Mouse (Mus musculus): Measurements from ENCODE around the gene Pfn3. TPM values are rescaled to one million over a fixed set of nuclear protein-coding genes. Genes with fewer than 3 reads are reported as not detected.

The Pfn3 gene
- total RNA-seq, 2 experiments from 2014 or later: not detected

DNA sequence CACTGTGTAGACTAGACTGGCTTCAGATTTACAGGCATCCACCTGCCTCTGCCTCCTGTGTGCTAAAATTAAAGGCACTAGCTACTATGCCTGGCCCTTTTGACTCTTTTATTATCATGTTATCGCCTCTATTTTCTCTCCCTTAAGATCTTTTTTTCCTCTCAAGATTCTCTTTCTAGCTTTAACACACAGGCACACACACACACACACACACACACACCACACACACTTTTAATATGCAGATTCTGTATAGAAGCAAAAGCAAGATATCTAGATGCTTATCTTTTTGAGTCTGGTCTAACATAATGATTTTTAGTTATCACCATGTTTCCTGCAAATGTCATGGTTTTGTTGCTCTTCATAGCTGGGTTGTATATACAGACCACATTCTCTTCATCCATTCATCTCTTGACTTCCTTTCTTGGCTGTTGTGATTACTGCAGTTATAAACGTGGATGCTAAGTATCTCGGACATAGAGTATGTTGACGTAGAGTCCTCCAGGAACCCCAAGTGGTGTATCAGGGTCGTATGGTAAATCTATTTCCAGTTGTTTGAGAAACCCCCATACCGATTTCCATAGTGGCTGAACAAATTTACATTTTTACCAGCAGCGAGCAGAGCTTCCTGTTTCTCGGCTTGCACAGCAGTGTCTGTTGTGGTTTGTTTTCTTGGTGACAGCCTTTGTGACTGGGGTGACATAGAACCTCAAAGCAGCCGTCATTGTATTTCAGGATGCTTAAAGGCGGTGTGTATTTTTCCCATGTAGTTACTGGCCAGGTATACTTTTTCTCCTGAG, 17.1 kb upstream of the Pfn3 start:
- DNase-seq (ENCODE audit: low spot score in 2 of 2): no peak

DNA sequence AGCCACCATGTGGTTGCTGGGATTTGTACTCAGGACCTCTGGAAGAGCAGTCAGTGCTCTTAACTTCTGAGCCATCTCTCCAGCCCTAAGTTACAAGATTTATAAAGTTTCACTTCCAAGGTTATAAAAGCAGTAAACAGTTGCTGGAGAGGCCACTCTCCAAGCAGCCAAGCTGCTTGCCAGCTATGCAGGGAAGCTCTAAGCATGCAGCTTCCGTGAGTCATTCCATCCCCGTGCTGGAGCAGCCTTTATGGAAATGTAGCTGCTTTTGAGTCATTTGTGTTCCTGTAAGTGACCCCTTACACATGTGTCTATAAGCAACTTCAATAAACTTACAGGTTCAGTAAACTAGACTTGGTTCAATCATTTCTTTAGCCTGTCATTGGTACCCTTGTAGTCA, 15.5 kb upstream of the Pfn3 start:
- DNase-seq (ENCODE audit: low spot score in 2 of 2): no peak

DNA sequence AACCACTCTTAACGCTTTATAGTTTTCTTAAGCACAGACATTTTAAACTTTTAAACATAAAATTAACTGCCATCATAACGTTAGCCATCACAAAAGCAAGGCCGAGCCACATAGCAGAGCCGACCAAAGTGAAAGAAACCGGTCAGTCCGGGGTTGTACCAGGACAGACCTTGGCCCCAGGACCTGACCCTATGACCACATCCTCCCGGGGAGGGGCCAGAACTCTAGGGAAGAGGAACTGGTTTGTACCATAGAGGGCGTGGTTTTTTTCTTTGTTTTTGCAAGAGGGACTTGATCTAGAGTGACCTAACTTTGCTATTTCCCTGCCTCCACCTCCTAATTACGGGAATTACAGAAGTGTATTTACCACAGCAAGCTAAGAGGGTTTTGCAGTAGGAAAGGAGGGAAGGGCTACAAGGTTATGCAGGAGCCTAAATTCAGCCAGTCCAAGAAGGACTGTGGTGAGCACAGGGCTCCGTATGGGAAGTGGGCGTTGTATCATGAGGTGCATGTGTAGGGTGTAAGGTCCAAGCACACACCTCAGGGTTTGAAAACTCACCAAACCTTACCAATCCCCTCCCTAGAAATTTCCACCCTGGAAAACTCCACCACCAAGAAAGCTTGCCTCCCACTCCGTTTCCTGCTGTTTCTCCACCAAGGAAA, 14.3 kb upstream of the Pfn3 start:
- DNase-seq (ENCODE audit: low spot score in 2 of 2): peak; percentile 45 to 55

DNA sequence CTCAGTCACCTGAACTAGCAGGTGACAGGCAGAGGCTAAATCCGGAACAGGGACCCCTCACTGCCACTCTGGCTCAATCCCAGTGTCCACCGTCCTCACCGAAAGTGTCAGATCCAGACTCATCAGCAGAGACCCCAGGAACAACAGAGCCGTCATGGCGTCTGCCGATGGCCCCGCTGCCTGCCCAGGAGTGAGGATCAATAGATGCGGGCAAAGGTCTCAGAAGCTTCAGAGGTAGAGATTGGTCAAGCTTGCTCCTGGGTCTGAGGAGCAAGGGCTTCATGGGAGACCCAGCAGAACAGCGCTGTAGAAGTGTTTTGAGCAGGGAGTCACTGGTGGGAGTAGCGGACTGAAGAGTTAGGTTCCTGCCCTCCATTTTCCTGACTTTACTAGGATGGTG, 11.6 kb upstream of the Pfn3 start, which contains the start of gene F12:
Gene F12, minus strand, starts transcription at position 181 of the 400 bp plus-strand sequence.
- DNase-seq (ENCODE audit: low spot score in 2 of 2): no peak

DNA sequence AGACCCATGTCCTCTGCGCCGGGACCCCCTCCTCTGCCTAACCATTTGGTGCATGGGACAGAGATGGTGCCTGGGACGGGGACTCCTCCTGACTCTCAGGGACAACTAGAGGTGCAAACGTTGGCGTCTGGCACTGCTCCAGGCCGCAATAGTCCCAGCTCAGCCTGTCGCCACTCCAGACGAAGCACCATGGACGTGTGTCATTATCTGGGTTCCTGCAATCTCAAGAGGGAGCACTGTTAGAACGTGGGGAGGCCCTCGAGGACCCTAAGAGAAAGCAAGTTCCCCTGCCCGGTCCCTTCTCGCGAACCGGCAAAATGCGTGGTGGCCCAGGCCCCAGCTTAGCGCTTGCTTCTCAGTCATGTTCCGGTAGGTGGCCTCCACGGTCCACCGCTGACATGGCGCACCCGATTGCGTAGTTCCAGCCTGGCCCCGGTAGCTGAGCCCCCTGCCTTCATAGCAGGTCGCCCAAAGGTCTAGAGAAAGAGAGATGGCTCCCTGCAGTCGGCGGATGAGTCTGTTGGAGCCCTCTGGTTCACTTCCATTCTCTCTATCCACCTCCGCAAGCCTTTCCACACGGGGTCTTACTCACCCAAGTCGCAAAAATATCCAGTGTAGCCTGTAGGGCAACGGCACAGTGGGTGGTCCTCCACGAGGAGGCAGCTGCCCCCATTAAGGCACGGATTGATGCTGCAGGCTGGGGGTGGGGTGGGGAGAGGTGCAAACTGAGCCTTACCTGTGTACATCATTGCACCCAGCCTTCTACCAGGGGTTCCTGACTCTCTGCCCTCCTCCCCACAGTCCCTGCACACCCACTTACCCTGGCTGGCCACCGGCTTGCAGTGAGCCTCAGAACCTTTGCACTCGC, 6.1 kb upstream of the Pfn3 start:
- peak; percentile 62 to 73 for DNase-seq (ENCODE audit: low spot score in 2 of 2)

DNA sequence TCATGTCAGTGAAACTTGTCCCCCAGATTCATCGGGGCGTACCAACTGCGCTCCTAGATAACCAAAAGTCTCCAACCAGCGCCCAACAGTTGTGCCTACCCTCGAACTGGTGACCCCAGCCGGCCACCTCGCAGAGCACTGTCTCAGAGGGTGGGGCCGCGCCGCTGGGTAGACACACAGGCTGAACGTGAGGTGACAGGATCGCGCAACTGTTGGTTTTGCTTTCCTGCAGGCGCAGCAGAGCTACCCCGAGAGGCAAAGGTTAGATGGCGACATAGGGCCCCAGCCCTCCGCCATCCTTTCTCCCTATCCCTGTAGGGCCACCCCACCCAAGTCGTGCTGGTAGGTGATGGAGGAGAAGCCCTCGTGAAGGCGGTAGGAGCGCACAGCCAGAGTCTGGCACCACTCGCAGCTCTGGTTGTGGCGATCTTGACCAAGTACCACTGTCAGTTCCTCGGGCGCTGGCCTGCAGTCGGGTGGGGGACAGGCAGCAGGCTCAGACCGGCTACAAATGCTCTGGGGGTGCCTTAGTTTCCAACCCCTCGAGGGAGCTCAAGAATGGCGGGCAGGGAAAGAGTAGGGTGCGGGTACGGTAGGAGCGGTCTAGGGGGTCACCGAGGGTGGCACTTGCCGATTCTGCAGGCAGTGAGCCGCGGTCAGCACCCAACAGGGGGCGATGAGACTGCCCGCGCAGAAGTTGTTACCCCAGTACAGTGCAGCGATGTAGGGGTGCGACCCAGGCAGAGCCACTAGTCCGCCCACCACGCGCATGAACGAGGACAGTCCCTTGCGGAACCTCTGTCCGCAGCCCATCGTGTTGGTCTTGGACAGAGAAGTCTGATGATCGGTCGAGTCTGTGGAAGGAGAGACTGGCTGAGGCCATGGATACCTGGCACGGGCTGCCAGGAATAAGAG, 5.2 kb upstream of the Pfn3 start:
- DNase-seq (ENCODE audit: low spot score in 2 of 2): no peak

DNA sequence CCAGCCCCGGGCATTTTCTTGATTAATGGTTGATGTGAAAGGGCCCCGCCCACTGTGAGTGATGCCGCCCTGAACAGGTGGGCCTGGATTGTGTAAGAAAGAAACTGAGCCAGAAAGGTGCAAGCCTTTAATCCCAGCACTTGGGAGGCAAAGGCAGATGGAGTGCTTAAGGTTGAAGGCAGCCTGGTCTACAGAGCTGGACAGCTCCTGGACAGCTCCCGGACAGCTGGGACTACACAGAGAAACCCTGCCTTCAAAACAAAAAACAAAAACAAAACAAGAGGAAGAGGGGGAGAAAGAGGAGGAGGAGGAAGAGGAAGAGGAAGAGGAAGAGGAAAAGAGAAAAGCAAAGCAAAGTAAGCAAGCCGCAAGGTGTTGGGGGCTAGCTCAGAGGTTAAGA, 4.1 kb upstream of the Pfn3 start:
- no peak for DNase-seq (ENCODE audit: low spot score in 2 of 2)

DNA sequence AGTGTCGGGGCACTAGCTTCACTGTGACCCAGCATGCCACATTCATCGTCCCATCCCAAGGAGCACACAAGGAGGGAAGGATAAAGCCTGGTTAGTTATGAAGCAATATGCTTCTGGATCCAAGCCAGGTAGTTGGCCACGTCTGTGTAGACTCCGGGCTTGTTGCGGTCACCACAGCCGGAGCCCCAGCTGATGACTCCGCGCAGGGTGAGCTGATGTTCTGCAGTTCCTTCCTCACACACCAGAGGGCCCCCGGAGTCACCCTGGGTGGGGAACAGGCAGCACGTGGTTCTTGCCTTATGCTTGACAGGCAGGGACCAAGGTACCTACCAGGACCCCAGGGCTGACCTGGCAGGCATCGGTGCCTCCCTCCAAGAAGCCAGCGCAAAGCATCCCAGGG, 3.0 kb upstream of the Pfn3 start:
- DNase-seq (ENCODE audit: low spot score in 2 of 2): peak; percentile 91 to 92

DNA sequence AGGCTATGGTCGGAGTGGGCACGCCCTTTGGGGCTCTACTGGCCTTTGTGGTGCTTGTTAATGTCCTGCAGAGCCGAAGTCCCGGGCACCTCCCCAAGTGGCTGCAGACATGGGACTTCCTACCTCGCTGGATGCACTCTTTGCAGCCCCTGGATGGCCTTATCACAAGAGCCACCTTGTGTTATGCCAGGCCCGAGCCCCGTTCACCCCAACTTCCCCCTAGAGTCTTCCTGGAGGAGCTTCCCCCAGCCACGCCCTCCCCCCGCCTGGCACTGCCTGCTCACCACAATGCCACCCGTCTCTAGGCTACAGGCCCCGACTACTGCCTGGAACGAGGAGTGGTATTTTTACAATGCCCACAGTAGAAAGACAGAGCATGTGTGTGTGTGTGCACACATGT, 1.7 kb downstream of the Pfn3 start:
- DNase-seq (ENCODE audit: low spot score in 2 of 2): no peak

DNA sequence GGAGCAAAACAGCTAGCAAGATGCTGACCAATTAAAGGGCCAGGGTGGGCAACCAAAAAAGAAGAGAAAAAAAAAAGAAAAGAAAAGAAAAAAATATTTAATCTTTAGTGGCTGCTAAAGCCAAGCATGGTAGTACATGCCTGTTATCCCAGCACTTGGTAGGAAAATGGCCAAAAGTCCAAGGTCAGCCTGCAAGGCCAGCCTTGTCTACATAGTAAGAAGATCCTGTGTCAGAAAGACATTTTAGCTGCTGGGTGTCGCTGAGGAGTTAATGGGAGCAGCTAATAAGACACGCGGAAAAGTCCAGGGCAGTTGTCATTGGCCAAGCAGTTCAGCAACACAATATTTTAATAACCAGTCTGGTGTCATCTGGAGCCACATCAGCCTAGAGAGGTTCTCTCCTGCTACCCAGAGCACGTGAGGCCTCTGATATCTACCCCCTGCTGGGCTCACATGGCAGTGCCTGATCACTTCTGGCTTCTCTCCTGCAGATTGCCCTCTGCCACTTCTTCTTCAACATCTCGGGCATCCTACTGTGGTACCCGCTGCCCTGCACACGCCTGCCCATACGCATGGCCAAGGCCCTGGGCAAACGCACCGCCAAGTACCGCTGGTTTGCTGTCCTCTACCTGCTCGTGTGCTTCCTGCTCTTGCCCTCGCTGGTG, 2.3 kb downstream of the Pfn3 start:
- DNase-seq (ENCODE audit: low spot score in 2 of 2): no peak

DNA sequence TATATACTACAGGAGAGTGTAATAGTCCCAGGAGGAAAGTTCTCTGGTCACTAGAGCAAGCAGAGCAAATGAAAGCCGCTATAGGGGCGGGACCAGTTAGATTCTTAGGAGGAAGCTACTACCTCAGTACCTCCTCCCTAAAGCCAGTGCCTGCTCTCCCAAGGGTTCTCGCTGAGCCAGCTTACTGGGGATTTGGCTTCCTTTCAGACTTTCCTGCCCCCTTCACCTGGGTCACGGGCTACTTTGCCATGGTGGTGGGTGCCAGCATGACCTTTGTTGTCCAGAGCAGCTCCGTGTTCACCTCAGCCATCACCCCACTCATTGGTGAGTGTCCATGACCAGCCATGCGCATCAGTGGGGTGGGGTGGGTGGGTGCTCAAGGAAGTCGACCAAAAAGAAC, 3.2 kb downstream of the Pfn3 start:
- no peak for DNase-seq (ENCODE audit: low spot score in 2 of 2)

DNA sequence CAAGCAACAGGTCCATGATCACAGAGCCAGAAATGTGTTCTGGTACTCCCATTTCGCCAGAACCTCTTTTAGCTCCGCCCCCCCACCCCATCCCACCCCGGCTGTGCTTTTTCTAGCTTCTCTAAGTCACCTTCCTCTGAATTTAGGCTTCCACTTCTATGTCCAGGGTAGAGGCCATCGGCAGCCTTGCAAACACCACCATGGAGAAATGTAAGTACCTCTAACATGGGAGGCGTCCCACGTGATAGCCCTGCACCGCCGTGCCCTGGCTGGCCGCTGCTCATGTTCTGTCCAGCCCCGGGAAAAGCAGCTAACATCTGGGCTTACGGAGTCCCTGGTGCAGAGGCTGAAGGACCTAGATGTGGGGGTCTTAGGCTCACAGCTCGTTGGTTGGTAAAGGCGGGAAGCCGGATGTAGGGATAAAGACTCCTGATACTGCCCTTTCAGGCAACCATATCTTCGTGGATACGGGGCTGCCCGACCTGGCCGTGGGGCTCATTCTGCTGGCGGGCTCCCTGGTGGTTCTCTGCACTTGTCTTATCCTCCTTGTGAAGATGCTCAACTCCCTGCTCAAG, 6.4 kb downstream of the Pfn3 start:
- no peak for DNase-seq (ENCODE audit: low spot score in 2 of 2)

DNA sequence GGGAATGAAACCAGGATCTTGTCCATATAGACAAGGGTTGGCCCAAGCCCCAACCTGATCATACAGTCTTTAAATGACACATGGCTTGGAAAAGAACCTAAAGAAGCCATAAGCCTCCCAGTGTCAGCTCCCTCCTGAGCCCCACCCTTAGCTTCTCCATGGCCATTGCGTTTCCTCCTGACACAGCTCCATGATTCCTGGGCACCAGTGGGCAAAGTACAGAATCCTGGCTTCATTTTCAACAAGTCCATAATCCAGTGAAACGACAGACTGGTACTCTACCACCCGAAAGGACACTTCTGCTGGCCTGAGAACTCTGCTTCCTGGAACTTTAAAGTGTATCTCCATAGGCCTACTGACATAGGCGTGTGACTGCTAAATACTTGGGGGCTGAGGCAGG, 7.7 kb downstream of the Pfn3 start:
- no peak for DNase-seq (ENCODE audit: low spot score in 2 of 2)

DNA sequence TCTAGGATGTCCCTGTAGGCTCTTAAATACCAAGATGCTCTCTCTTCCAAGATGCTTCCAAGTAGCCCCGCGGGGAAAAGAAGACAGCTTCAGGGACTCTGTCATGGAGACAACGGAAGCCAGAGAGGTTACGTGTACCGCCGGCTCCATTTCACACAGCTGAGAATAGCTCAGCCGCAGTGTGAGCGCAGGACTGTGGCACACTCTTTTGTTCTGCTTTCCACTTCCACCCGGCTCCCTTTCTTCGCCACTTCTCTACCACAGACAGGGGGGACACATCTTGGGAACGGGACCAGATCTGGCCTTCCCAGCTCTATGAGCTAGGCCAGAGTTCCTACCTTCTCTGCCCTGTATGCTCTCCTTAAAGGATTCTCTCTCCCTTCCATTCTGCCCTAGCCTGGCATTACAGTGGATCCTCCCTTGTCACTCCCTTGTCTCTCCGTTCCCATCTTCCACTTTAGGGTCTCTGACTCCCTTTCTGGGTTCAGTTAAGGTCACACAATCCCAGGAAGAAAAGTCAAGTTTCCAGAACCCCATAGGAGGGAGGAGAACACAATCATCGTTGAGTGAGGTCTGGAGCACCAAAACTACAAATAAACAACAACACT, 9.1 kb downstream of the Pfn3 start:
- no peak for DNase-seq (ENCODE audit: low spot score in 2 of 2)

DNA sequence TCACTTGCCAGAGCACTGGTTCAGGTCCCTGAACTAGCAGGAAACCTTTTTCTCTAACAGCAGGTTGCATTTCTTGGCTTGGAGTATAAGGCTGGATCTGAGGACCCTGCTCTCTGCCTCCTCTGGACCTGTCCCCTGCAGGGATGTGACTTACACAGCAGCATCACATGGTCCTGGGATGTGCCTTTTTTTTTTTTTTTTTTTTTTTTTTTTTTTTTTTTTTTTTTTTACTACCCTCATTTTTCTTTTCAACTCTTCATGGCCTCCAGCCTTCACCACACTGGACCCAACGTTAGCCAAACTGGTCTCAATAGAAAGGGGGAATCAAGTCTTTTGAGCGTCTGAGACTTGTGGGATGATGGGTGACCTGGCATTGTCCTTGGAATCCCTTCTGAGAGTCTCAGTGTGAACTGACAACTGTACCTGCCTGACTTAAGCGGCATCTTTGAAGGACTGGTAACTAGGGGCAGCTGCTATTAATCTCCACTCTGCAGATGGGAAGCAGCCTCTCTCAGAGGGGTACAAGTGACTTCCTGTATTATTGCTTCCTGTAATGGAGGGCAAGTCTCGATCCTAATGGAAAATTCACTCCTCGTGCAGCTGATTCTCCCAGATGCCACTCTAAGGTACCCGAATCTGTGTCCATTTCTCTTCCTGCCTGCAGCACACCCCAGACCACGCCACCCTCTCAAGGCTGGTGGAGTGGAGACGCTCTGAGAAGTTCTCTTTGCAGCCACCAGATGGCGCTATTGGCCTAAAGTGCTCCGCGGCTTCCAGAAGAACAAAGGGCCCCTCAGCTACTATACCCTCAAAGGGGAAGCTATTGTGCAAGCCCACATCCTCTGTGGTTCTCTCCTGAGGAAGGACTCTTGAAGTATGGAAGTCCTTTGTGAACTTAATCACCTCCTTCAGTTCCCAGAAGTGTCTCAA, 9.9 kb downstream of the Pfn3 start:
- peak; percentile 75 to 79 for DNase-seq (ENCODE audit: low spot score in 2 of 2)

DNA sequence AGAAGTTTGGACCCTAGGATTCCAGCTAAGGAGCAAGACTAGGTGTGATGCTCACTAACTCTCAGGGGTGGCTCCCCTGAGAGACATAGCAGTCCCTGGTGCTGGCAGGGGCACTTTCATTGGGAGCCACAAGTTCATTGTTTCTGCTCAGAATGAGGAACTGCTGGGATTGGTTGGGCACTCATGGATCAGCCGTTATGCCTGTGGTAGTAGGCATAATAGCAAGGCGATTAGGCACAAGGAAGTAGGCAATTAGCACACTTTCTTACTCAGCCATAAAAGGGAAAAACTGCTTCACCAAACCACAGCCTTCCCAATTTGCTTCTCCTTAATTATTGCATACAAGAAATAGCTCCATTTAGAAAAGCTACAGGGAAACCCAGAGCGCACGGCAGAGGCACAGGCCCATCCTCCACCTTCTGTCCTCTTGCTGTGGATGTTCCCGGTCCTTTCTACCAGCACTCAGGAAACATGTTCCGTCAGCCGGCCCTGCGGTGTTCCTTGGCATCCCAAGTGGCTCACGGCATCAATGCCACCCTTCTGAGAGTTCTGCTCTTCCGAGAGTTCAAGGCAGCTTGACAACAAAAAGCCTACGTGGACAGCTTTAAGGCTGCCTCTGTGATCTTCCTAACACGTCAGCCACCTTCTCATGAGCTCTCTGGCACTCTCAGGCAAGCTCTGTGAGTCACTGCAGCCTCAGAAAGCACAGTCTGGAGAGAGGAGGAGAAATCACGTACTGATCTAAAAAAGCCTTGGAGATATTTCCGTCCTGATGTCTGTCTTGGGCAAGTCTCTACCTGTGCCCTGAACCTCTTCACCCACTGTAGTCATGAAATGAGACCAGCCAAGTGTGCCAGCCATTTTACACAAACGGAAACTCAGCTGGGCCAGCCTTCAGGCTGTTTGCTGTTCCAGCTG, 10.8 kb downstream of the Pfn3 start:
- no peak for DNase-seq (ENCODE audit: low spot score in 2 of 2)

DNA sequence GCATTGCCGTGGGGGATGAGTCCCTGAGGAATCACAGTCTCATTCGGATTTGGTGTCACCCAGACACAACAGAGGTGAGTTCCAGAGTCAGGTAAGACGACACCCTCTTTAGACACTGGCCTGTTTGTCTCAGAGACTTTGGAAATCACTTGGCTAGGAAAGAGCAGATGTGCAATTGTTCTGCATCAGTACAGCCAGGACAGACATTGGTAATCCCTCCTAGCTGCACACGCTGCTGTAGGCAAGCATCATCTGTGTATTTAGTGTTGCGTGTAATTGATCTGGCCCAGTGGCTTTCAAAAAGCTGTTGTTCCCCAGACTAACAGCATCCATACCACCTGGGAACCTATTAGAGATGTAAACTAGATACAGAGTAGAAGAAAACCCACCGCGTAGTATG, 11.8 kb downstream of the Pfn3 start:
- no peak for DNase-seq (ENCODE audit: low spot score in 2 of 2)
